11 mouse cellular contexts compared by ENCODE assay signal in the genomic region with DNA sequence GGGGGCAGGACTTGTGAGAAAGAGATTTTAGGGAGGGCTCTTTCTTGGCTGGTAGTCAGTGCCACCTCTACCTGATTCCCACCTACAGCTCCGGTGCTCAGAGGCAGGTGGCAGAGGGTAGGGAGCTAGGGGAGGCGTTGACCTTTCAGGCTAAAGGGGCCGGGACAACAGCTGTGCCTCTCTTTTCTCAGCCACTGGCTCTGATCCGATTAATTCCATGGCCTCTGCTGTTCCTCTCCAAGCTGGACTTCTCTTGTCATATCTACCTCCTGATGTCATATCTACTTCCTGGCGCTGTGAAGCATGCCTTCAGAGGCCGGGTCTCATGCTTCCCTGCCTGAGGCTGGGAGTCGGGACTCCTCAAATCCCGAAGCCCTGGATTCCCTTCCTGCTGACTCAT. TPM values are rescaled to one million over a fixed set of nuclear protein-coding genes. Genes with fewer than 3 reads are reported as not detected.
DNase-seq lines count a peak whose midpoint lies in the region; ATAC-seq lines count a peak whose summit lies in the region.
"Had no signal": no experiment of that assay in that cellular context is flagged by ENCODE, and none has a peak within 500 bp of the region (broad histone marks: within the 10 kb centered on the region; RNA-seq: fewer than 3 reads in every experiment).

No protein-coding gene starts in this region.

- no peak for DNase-seq in heart, adult 18-20 months
- DNase-seq in neural tube, embryonic 10.5 days (ENCODE audit: extremely low spot score, low spot score) = no peak
- DNase-seq in T-cell, adult 2 months (ENCODE audit: low spot score) = no peak
- no peak for DNase-seq in spleen, adult 18-20 months
- DNase-seq in cerebellum, postnatal 36 days = no peak

- no peaks in the 10 kb centered on the region for H3K9me3 ChIP-seq in heart, embryonic 12.5 days (replicated peaks)
- no peaks in the 10 kb centered on the region for H3K9me3 ChIP-seq in neural tube, embryonic 12.5 days
- H3K9me3 ChIP-seq in liver, embryonic 16.5 days (replicated peaks; ENCODE audit: control insufficient read depth, low read length) = no peaks in the 10 kb centered on the region

- peak overlapping the region; percentile 68; the same call in 1 of the 2 replicates for H3K9ac ChIP-seq in heart, embryonic 12.5 days
- no peak overlapping the region for H3K9ac ChIP-seq in neural tube, embryonic 12.5 days
- peak overlapping the region; percentile 2; the same call in 1 of the 2 replicates for H3K9ac ChIP-seq in liver, embryonic 16.5 days (ENCODE audit: low read depth, low read length)

- H3K4me3 ChIP-seq in heart, embryonic 12.5 days = no peak overlapping the region
- no peak overlapping the region for H3K4me3 ChIP-seq in neural tube, embryonic 12.5 days
- H3K4me3 ChIP-seq in liver, embryonic 16.5 days (ENCODE audit: low read depth, low read length) = peak overlapping the region; percentile 13; the same call in 1 of the 2 replicates
- H3K4me3 ChIP-seq: megakaryocyte, embryonic 14.5 days had no signal

- H3K27me3 ChIP-seq in heart, embryonic 12.5 days (replicated peaks) = peaks cover 22% of the 10 kb centered on the region
- H3K27me3 ChIP-seq in neural tube, embryonic 12.5 days (replicated peaks) = peaks cover 27% of the 10 kb centered on the region
- peaks cover 46% of the 10 kb centered on the region for H3K27me3 ChIP-seq in liver, embryonic 16.5 days (ENCODE audit: control insufficient read depth, insufficient read depth, low read depth, low read length)

- no peak overlapping the region for H3K27ac ChIP-seq in heart, embryonic 12.5 days (ENCODE audit: poor library complexity, severe bottlenecking)
- no peak overlapping the region for H3K27ac ChIP-seq in neural tube, embryonic 12.5 days
- H3K27ac ChIP-seq in liver, embryonic 16.5 days (ENCODE audit: low read length) = peak overlapping the region; percentile 62

- WGBS in heart, embryonic 12.5 days = 31% methylated on average over 8 of the region's 8 CpGs
- 43% methylated on average over 8 of the region's 8 CpGs for WGBS in neural tube, embryonic 12.5 days
- 37% methylated on average over 8 of the region's 8 CpGs for WGBS in liver, embryonic 16.5 days (ENCODE audit: insufficient replicate concordance)

- no peaks in the 10 kb centered on the region for H3K36me3 ChIP-seq in heart, embryonic 12.5 days
- no peaks in the 10 kb centered on the region for H3K36me3 ChIP-seq in neural tube, embryonic 12.5 days
- H3K36me3 ChIP-seq in liver, embryonic 16.5 days (ENCODE audit: control insufficient read depth, insufficient read depth) = no peaks in the 10 kb centered on the region

- peak overlapping the region; percentile 88 for H3K4me2 ChIP-seq in heart, embryonic 12.5 days
- H3K4me2 ChIP-seq in neural tube, embryonic 12.5 days (replicated peaks) = 0 out of 2 replicates have a peak overlapping the region, but pooled peaks have one; percentile 87
- H3K4me2 ChIP-seq in liver, embryonic 16.5 days (ENCODE audit: low read depth, low read length) = peak overlapping the region; percentile 42

- ATAC-seq in heart, embryonic 12.5 days (ENCODE audit: insufficient number of reproducible peaks, low FRiP score) = no peak
- no peak for ATAC-seq in neural tube, embryonic 12.5 days (ENCODE audit: low FRiP score, low read depth)
- ATAC-seq in liver, embryonic 16.5 days (ENCODE audit: low read depth) = no peak

- H3K4me1 ChIP-seq in heart, embryonic 12.5 days (replicated peaks) = peaks cover 50% of the 10 kb centered on the region
- H3K4me1 ChIP-seq in neural tube, embryonic 12.5 days = peaks cover 28% of the 10 kb centered on the region
- H3K4me1 ChIP-seq in liver, embryonic 16.5 days (ENCODE audit: control insufficient read depth, low read depth, low read length) = no peaks in the 10 kb centered on the region; the same call in 1 of the 2 replicates

RNA-seq across cellular contexts. Expression of a gene that starts 1.3 kb away (rescaled TPM):
- polyA plus RNA-seq in heart, embryonic 12.5 days (2016; fragmentation: Nextera tagmentation; extraction: Ambion mirVana) = 2.9 and 3.2 TPM in 2 replicates
- 10 to 100 TPM; 48.3 to 61.0 TPM for total RNA-seq in heart, adult 18-20 months (2021)
- 12.8 and 14.1 TPM in 2 replicates for polyA plus RNA-seq in neural tube, embryonic 12.5 days (2016; fragmentation: Nextera tagmentation; extraction: Ambion mirVana)
- polyA plus RNA-seq in liver, embryonic 16.5 days (2015; fragmentation: Nextera tagmentation; extraction: Ambion mirVana) = 60.1 and 75.2 TPM in 2 replicates

RNA-seq across cellular contexts. Expression of a gene that starts 11.5 kb away (rescaled TPM):
- polyA plus RNA-seq in heart, embryonic 12.5 days (2016; fragmentation: Nextera tagmentation; extraction: Ambion mirVana) = 0.97 and 1.2 TPM in 2 replicates
- not detected for total RNA-seq in heart, adult 18-20 months (2021)
- polyA plus RNA-seq in neural tube, embryonic 12.5 days (2016; fragmentation: Nextera tagmentation; extraction: Ambion mirVana) = 1.3 and 2.3 TPM in 2 replicates
- 1.1 and 1.3 TPM in 2 replicates for polyA plus RNA-seq in liver, embryonic 16.5 days (2015; fragmentation: Nextera tagmentation; extraction: Ambion mirVana)
- total RNA-seq: CH12.LX; gastrocnemius, postnatal 36 days had no signal

RNA-seq across cellular contexts. Expression of a gene that starts 32.8 kb away (rescaled TPM):
- 404 and 442 TPM in 2 replicates for polyA plus RNA-seq in heart, embryonic 12.5 days (2016; fragmentation: Nextera tagmentation; extraction: Ambion mirVana)
- 100 to 1,000 TPM; 241 to 253 TPM for total RNA-seq in heart, adult 18-20 months (2021)
- polyA plus RNA-seq in neural tube, embryonic 12.5 days (2016; fragmentation: Nextera tagmentation; extraction: Ambion mirVana) = 465 and 488 TPM in 2 replicates
- 144 and 153 TPM in 2 replicates for polyA plus RNA-seq in liver, embryonic 16.5 days (2015; fragmentation: Nextera tagmentation; extraction: Ambion mirVana)

RNA-seq across cellular contexts. Expression of a gene that starts 42.3 kb away (rescaled TPM):
- 8.1 and 8.4 TPM in 2 replicates for polyA plus RNA-seq in heart, embryonic 12.5 days (2016; fragmentation: Nextera tagmentation; extraction: Ambion mirVana)
- 10 to 100 TPM; 14.7 to 16.5 TPM for total RNA-seq in heart, adult 18-20 months (2021)
- 21.4 and 21.5 TPM in 2 replicates for polyA plus RNA-seq in neural tube, embryonic 12.5 days (2016; fragmentation: Nextera tagmentation; extraction: Ambion mirVana)
- polyA plus RNA-seq in liver, embryonic 16.5 days (2015; fragmentation: Nextera tagmentation; extraction: Ambion mirVana) = 0.41 and 0.86 TPM in 2 replicates

RNA-seq across cellular contexts. Expression of a gene that starts 59.0 kb away (rescaled TPM):
- 10.7 and 11.2 TPM in 2 replicates for polyA plus RNA-seq in heart, embryonic 12.5 days (2016; fragmentation: Nextera tagmentation; extraction: Ambion mirVana)
- total RNA-seq in heart, adult 18-20 months (2021) = 10 to 100 TPM; 20.4 to 22.9 TPM
- polyA plus RNA-seq in neural tube, embryonic 12.5 days (2016; fragmentation: Nextera tagmentation; extraction: Ambion mirVana) = 4.7 and 4.8 TPM in 2 replicates
- 0.33 and 1.4 TPM in 2 replicates for polyA plus RNA-seq in liver, embryonic 16.5 days (2015; fragmentation: Nextera tagmentation; extraction: Ambion mirVana)
